Mouse (Mus musculus) bone marrow macrophage, adult 2 months (primary cell): ENCODE measurements around the gene 4921509C19Rik.

Experiments used
- CTCF ChIP-seq: IDR thresholded peaks from 2 replicates; pipeline ENCODE4 v1.5.1; 2012; ENCODE audit warnings: low read depth, mild to moderate bottlenecking, low read length, moderate library complexity
- POLR2A ChIP-seq: IDR thresholded peaks from 2 replicates; pipeline ENCODE4 v1.6.1; 2012; ENCODE audit warnings: mild to moderate bottlenecking, low read depth, low read length, borderline replicate concordance

- no peak for TF ChIP-seq CTCF
- no peak for TF ChIP-seq POLR2A
Observed at GRCm38 (mm10) chr2:151513525-151514285, 37.8 kb upstream of the 4921509C19Rik start.
